Mouse (Mus musculus) cortical plate, adult 2 months (tissue): Measurements from ENCODE around the gene Foxj3. TPM values are rescaled to one million over a fixed set of nuclear protein-coding genes. Genes with fewer than 3 reads are reported as not detected.
A peak's percentile ranks its signal among the peaks of the same experiment; 100 is the strongest.
"Not testable (repeated sequence)": the region's sequence is repeated elsewhere in the genome, so short reads cannot be mapped to it uniquely, and the experiment has no call there.

Experiments used
- H3K27ac ChIP-seq: fragments of 200-500 bp; 2 replicates; pipeline ENCODE4 v1.5.1; 2012; ENCODE audit warnings: low read length, control low read depth, inconsistent platforms; ENCODE audit not compliant: insufficient read depth
- H3K4me1 ChIP-seq: fragments of 200-500 bp; 2 replicates; pipeline ENCODE4 v1.6.1; 2011; ENCODE audit warnings: low read length; ENCODE audit not compliant: control insufficient read depth, insufficient read depth
- H3K4me3 ChIP-seq: fragments of 200-500 bp; 2 replicates; pipeline ENCODE4 v1.5.1; 2011; ENCODE audit warnings: mild to moderate bottlenecking, low read length, control low read depth; ENCODE audit not compliant: insufficient read depth
- CTCF ChIP-seq: fragments of 200-500 bp; IDR thresholded peaks from 2 replicates; pipeline ENCODE4 v1.5.1; 2011; ENCODE audit warnings: mild to moderate bottlenecking, control low read depth, low read length; ENCODE audit not compliant: insufficient read depth; ENCODE audit errors: extremely low read depth
- POLR2A ChIP-seq: fragments of 200-500 bp; IDR thresholded peaks from 2 replicates; pipeline ENCODE4 v1.6.1; 2011; ENCODE audit warnings: mild to moderate bottlenecking, low read length, control low read depth; ENCODE audit not compliant: insufficient read depth; ENCODE audit errors: extremely low read depth
- polyA plus RNA-seq: library from polyadenylated mRNA; depleted of rRNA; stranded (reverse); fragments of >200 nt; gene quantifications from 2 replicates; pipeline ENCODE4 v1.2.3, GENCODE M21; 2012

Foxj3 gene
- polyA plus RNA-seq, 1 experiment = 36.2 TPM

GRCm38 (mm10) chr4:119609488-119609887, 72.7 kb downstream of the Foxj3 start:
- Histone ChIP-seq H3K4me1 (peaks cover 2% of the 10 kb centered on the region; the same call in 1 of the 2 replicates), H3K4me3 (no peak overlapping the region), H3K27ac (no peak overlapping the region)
- TF ChIP-seq POLR2A = no peak
- TF ChIP-seq CTCF = no peak

GRCm38 (mm10) chr4:119614078-119614477, 77.3 kb downstream of the Foxj3 start:
- Histone ChIP-seq H3K27ac (no peak overlapping the region), H3K4me3 (no peak overlapping the region), H3K4me1 (peaks cover 2% of the 10 kb centered on the region; the same call in 1 of the 2 replicates)
- TF ChIP-seq CTCF = no peak
- TF ChIP-seq POLR2A = no peak

DNA sequence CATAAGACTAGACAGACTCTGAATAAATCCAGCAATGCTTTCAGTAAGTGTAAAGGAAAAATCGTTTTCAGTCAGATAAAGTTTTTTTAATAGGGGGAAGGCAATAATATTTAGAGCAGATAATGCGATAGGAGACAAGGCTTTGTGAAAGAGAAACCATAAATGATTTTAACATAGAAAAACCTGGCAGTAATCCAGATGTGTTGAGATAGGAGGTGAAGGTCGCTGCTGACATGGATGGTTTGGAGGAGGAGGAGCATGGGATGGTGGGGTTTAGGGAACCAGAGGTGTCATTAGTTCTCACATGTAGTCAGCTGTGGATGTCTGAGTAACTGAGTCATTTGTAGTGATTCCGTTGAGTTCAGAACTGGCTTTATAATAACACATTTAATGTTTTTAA, 77.9 kb downstream of the Foxj3 start:
- peaks cover 2% of the 10 kb centered on the region; the same call in 1 of the 2 replicates for H3K4me1 ChIP-seq
- TF ChIP-seq POLR2A (no peak), CTCF (no peak)
- H3K4me3 ChIP-seq = no peak overlapping the region
- H3K27ac ChIP-seq = no peak overlapping the region

DNA sequence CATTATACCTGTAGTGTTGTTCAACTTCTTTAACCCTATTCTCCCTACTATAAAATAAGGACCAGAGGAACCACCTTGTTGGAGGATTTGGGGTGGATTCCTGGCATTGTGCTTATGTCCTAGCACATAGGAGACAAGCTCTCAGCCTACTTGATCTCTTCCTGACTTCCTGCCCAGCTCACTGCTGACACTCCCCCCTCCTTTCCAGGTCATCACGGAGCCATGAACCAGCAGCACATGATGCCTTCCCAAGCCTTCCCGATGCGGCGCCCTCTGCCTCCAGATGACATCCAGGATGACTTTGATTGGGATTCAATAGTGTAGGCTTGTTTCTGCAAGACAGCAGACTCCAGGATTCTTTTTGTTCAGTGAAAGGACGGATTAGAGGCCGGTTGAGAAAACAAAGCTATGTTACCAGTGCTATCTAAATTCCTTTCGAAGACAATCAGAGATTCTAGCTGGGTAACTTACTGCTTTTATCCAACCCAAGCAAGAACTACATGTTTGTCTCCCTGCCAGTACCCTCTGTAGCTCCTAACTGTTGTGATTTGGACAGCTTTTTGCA, 89.4 kb downstream of the Foxj3 start:
- no peak for TF ChIP-seq CTCF
- TF ChIP-seq POLR2A = no peak
- Histone ChIP-seq H3K4me3 (no peak overlapping the region), H3K27ac (no peak overlapping the region), H3K4me1 (peaks cover 2% of the 10 kb centered on the region; the same call in 1 of the 2 replicates)

- H3K4me1 ChIP-seq = peaks cover 3% of the 10 kb centered on the region; the same call in 1 of the 2 replicates
- no peak overlapping the region for H3K4me3 ChIP-seq
- no peak overlapping the region for H3K27ac ChIP-seq
- no peak for TF ChIP-seq POLR2A
- no peak for TF ChIP-seq CTCF
Observed at GRCm38 (mm10) chr4:119626876-119627275, 90.1 kb downstream of the Foxj3 start.

DNA sequence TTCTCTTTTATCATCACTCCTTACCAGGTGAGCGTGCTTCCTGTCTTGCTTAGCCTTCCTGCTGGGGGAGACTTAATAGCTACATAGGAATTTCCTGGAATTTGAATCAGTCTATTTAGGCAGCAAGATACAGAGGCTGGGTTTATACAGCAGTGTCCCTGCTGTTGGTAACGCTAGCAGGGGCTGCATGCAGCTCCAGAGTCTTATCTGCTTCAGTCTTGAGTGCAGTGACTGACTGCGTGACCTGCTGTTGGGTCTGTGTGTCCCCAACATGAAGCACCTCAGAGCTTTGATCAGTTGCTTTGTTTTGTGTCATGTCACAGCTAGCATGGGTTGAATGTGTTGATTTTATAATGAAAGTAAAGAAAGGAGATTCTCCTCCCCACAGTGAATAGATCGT, 90.5 kb downstream of the Foxj3 start:
- TF ChIP-seq CTCF (no peak), POLR2A (no peak)
- no peak overlapping the region for H3K27ac ChIP-seq
- H3K4me1 ChIP-seq = peaks cover 3% of the 10 kb centered on the region; the same call in 1 of the 2 replicates
- no peak overlapping the region for H3K4me3 ChIP-seq

- not testable (repeated sequence) for H3K27ac ChIP-seq, H3K4me1 ChIP-seq, H3K4me3 ChIP-seq
Observed at GRCm38 (mm10) chr4:119628363-119628762, 91.6 kb downstream of the Foxj3 start.

- TF ChIP-seq CTCF (peak; percentile 92), POLR2A (no peak)
- Histone ChIP-seq H3K4me1 (peaks cover 3% of the 10 kb centered on the region; the same call in 1 of the 2 replicates), H3K27ac (no peak overlapping the region), H3K4me3 (no peak overlapping the region)
Observed at GRCm38 (mm10) chr4:119631115-119631919, 94.5 kb downstream of the Foxj3 start.

- Histone ChIP-seq H3K4me1 (peaks cover 3% of the 10 kb centered on the region; the same call in 1 of the 2 replicates), H3K27ac (no peak overlapping the region), H3K4me3 (no peak overlapping the region)
- TF ChIP-seq CTCF (no peak), POLR2A (no peak)
Observed at GRCm38 (mm10) chr4:119632721-119633120, 95.9 kb downstream of the Foxj3 start.

GRCm38 (mm10) chr4:119633342-119633741, 96.5 kb downstream of the Foxj3 start:
- Histone ChIP-seq H3K27ac (no peak overlapping the region), H3K4me1 (peaks cover 3% of the 10 kb centered on the region; the same call in 1 of the 2 replicates), H3K4me3 (no peak overlapping the region)
- no peak for TF ChIP-seq POLR2A
- TF ChIP-seq CTCF = no peak

DNA sequence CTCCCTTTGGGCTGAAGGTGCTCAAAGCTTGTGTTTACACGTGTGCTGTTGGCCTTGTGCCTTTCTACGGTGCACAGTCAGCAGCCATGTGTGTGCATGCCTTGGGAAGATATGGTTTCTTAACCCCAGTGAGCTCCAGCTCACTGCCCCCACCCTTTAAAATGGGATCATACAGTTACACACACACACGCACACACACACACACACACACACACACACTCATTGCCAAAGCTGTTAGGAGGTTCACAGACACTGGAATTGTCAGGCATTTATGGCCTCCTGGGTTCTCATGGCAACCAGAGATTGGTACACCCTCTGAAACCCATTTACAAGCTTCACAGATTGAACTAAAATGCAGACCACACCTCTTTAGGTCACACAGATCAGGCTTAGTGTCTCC, 97.1 kb downstream of the Foxj3 start:
- no peak for TF ChIP-seq POLR2A
- no peak for TF ChIP-seq CTCF
- Histone ChIP-seq H3K27ac (no peak overlapping the region), H3K4me3 (no peak overlapping the region), H3K4me1 (peaks cover 3% of the 10 kb centered on the region; the same call in 1 of the 2 replicates)
